Mouse (Mus musculus) cerebellum, adult 2 months (tissue): ENCODE results near the gene Ehmt2.

Experiments
- CTCF ChIP-seq: fragments of 200-500 bp; IDR thresholded peaks from 2 replicates; pipeline ENCODE4 v1.5.1; 2011; ENCODE audit warnings: low read depth, mild to moderate bottlenecking, control low read depth, low read length, moderate library complexity, borderline replicate concordance; ENCODE audit not compliant: insufficient read depth
- POLR2A ChIP-seq: fragments of 200-500 bp; IDR thresholded peaks from 2 replicates; pipeline ENCODE4 v1.6.1; 2011; ENCODE audit warnings: low read length, control low read depth, borderline replicate concordance; ENCODE audit not compliant: insufficient read depth

DNA sequence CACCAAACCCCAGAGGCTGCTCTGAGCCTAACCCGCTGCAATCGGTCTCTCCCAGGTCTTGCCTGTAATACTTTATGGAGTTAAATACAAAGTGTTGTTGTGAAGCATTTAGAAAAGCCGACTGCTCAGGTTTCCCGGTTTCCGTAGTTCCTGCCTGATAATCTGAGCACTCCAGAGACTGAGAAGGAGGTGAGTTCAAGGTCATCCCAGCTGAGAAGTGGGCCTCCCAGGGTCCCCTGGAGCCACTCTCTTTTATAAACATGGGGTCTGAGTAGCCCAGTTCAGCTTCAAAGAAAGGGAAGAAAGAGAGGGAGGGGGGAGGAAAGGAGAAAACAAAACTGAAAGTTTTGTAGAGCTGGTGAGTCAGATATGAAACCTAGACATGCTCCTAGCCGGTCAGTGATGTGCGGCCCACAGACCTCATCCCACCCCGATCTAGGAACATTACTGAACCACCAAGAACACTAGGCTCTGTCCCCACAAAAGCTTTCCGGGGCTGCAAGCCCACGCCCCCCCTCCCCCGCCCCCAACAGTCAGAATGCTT lies 18.9 kb upstream of the Ehmt2 start, which contains the start of gene Zbtb12:
- TF ChIP-seq CTCF (no peak), POLR2A (no peak)
